Mouse (Mus musculus): ENCODE results near the gene Glis2.

DNA sequence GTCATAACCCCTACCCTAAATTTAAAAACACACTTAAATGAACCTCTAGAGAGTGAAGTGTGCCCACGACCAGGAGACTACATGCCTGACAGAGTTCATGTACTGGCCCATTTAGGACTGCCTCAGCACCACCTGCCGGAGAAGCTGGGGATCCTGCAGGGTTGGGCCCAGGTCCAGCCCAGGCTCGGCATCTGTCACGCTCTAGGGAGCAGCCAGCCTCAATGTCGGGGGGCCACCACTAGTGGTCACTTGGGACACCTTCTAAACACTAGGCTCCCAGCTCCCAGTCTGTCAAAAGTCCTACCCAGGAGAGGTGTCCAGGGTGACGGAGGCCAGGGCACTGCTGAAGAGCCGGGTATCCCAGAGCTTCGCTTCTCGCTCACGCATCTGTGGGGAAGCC lies 60.2 kb downstream of the Glis2 start:
- no peak for TF ChIP-seq MAFK (IDR thresholded peaks at IDR 0.05; ENCODE audit: insufficient replicate concordance, low read length)
- TF ChIP-seq MAZ (IDR thresholded peaks at IDR 0.05; ENCODE audit: low read depth, low read length): no peak
- TF ChIP-seq CTCF (conservative IDR thresholded peaks at IDR 0.05 in 1 of 2, IDR thresholded peaks at IDR 0.05 in 1 of 2; ENCODE audit: low read depth in 2 of 2, low read length in 2 of 2): no peak
- TF ChIP-seq NRF1 (IDR thresholded peaks at IDR 0.05; ENCODE audit: low read depth, low read length): no peak

Measured in CH12.LX (cell line).